Mouse (Mus musculus) thymus, adult 2 months (tissue): ENCODE measurements around the gene Ntn1.

Experiments
- CTCF ChIP-seq: fragments of 200-500 bp; IDR thresholded peaks from 2 replicates; pipeline ENCODE4 v1.5.1; 2012; ENCODE audit warnings: mild to moderate bottlenecking, control low read depth, low read length, moderate library complexity, borderline replicate concordance; ENCODE audit not compliant: control insufficient read depth, poor library complexity, insufficient read depth; ENCODE audit errors: extremely low read depth
- POLR2A ChIP-seq: fragments of 200-500 bp; IDR thresholded peaks from 2 replicates; pipeline ENCODE4 v1.6.1; 2012; ENCODE audit warnings: mild to moderate bottlenecking, low read length, control low read depth, moderate library complexity; ENCODE audit not compliant: control insufficient read depth, poor library complexity, insufficient read depth; ENCODE audit errors: extremely low read depth

- TF ChIP-seq POLR2A (no peak), CTCF (0 out of 2 replicates have a peak, but pooled peaks have one; percentile 14)
Measured at GRCm38 (mm10) chr11:68223143-68223542, 177.5 kb downstream of the Ntn1 start.
